Mouse (Mus musculus) c-Kit-positive CD71-positive TER-119-positive erythroid progenitor cells, embryonic 14.5 days (primary cell): Measurements from ENCODE around the gene Wrap73.

ENCODE experiments used
- DNase-seq: peaks from one replicate; pipeline ENCODE4 v3.0.0-alpha.2; 2013; ENCODE audit warnings: low spot score

Gene Wrap73

GRCm38 (mm10) chr4:154185001-154185400 is 42.8 kb downstream of the Wrap73 start:
- no peak for DNase-seq

GRCm38 (mm10) chr4:154186002-154186537 is 43.9 kb downstream of the Wrap73 start:
- DNase-seq, result no peak

- DNase-seq, result no peak
Observed at GRCm38 (mm10) chr4:154188948-154189347, 46.8 kb downstream of the Wrap73 start.

GRCm38 (mm10) chr4:154197961-154198360 is 55.8 kb downstream of the Wrap73 start:
- DNase-seq, result no peak

- no peak for DNase-seq
Observed at GRCm38 (mm10) chr4:154198377-154198961, 56.3 kb downstream of the Wrap73 start.

- no peak for DNase-seq
Observed at GRCm38 (mm10) chr4:154201511-154201910, 59.3 kb downstream of the Wrap73 start.

- DNase-seq, result no peak
Observed at GRCm38 (mm10) chr4:154204532-154204931, 62.4 kb downstream of the Wrap73 start.

- DNase-seq, result no peak
Observed at GRCm38 (mm10) chr4:154205392-154205791, 63.2 kb downstream of the Wrap73 start.

- DNase-seq, result peak; percentile 50
Observed at GRCm38 (mm10) chr4:154207261-154207660, 65.1 kb downstream of the Wrap73 start.

GRCm38 (mm10) chr4:154209054-154209453 is 66.9 kb downstream of the Wrap73 start:
- DNase-seq, result no peak

- no peak for DNase-seq
Observed at GRCm38 (mm10) chr4:154209825-154210224, 67.7 kb downstream of the Wrap73 start.

GRCm38 (mm10) chr4:154211459-154211858 is 69.3 kb downstream of the Wrap73 start:
- DNase-seq, result no peak

GRCm38 (mm10) chr4:154213586-154213985 is 71.4 kb downstream of the Wrap73 start:
- DNase-seq, result no peak

- DNase-seq, result no peak
Observed at GRCm38 (mm10) chr4:154214075-154214474, 71.9 kb downstream of the Wrap73 start.
